Mouse (Mus musculus) kidney, postnatal 14 days (tissue): ENCODE results near the gene Rsc1a1.

ENCODE experiments used
- DNase-seq: peaks from one replicate; pipeline ENCODE4 v3.0.0; 2022; ENCODE audit warnings: mixed read lengths

The Rsc1a1 gene

DNA sequence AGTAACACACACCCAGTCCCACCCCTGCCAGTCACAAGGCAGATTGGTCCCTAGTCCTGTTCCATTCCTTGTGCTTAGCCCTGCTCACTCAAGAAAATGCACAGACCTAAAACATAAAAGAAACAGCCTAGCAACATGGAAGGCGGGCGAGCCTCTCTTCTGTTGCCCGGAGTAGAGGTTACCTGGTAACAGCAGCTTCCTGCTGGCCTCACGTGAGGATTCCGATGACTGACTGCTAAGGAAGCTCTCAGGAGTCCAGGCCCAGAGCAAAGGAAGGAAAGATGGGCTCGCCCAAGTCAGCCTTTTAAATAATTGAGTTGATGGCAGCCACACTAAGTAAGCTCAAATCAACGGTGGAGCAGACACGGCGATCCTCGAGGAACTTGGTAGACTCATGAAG lies 33.5 kb downstream of the Rsc1a1 start:
- DNase-seq: no peak

DNA sequence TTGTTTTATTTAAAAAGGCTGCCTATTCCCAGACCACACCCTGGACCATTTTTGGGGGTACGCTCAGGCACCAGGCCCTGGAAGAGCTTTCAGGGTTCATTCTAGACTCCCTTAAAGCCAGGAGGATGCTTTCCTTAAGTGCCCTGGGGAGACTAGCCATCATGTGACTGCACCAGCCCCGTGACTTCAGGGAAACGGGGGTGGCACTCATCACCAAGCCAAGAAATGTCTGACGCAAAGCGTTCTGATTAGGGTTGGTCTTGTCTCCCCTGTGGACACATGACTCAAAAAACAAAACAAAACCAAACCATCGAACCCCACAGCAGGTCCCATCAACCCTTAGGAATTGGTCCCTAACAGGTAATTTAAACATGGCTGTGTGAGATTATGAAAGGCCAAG lies 34.1 kb downstream of the Rsc1a1 start:
- no peak for DNase-seq

DNA sequence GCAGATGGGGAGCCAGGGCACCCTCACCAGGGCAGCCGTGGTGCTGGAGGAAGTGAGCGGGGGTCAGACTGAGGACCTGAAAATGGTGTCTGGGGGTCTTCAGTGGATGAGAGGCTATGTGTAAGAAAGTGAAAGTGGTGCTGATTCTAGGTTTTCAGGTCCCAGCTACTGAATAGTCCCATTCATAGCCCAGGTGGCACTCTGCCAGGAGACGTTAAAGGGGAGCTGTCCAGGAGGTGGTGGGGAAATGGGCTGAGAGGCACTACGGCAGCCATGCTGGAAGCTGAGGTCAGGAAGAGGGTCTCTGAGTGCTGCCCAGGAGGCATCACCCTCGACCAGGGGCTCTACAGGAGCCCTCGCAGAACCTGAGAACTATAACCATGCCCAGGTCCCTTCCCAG lies 36.2 kb downstream of the Rsc1a1 start:
- no peak for DNase-seq

DNA sequence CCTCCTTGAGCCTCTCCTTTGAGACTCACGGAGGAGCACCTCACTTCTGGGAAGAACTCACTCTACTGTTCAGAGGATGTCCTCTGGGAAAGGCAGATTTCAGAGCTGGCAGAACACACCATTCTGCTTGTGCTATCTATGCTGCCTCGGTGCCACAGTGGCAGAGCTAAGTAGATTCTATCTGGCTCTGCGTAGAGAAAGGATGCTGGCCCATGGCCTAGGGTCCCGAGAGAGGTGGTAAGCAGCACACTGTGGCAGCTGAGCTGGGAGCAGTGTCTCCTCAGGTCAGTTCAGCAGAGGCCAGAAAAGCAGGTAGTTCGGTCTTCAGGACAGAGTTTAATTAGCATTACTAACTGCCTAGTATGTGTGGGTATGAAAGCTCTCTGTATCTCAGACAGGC lies 37.1 kb downstream of the Rsc1a1 start:
- no peak for DNase-seq

DNA sequence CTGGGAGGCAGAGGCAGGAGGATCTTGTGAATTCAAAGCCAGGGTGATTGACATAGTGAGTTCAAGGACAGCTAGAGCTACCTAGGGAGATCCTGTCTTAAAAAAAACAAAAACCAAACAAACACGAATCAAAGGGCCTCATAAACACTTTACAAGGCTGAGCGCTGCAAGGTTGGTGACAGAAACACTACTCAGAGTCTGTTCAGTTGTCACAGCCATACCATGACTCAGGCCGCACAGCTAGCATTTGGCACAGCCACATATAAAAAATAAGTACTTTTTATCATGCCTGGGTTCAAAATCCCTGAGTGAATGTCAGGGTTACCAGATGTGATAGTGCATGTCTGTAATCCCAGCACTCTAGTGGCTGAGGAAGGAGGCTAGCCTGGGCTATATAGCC lies 38.2 kb downstream of the Rsc1a1 start:
- no peak for DNase-seq

DNA sequence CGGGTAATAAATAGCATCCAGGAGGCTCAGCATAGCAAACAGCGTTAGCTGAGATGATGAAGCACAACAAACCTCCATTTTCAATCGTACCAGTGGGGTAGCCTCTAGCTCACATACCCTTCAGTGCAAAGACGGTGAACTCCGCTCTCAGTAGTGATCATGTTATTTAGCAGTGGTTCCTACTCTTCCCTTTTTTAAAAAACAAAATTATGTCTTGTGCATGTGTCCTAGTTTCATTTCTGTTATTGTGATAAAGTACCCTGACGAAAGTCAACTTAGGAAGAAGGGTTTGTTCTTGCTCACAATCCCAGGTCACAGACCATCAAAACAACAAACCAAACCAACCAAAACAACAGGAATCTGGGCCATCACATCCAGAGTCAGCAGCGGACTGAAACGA lies 39.4 kb downstream of the Rsc1a1 start:
- DNase-seq: no peak

DNA sequence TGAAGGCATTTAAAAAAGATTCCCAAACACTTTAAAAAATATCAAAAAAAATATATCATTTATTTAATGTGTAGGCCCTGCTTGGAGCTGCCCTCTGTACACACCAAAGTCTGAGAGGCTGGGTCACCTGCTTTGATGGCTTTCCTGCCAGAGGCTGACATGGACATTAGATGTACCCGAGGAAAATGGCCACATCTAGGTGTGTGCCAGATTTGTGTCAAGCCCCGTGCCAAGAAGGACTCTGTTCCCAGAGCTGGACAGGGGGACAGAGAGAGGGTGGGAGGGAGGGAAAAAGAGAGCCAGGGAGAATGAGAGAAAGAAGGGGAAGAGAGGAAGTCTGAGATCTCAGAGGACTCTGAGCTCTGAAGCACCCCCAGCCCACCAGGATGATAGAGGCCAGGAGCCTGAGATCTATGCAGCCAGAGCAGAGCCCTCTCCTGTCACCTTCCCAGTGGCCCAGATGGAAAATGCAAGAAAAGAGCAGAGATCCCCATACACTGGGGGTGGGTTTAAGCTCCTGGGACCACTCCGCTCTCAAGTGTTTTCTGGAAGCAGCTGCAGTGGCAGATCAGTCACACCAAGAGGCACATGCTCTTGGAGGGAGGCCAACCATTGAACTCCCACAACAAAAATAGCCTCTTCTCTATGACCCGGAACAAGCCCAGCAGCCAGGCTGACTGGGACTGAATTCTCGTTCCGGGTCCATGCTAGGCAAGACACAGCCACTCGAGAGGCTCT lies 42.1 kb downstream of the Rsc1a1 start:
- DNase-seq: peak; percentile 88

DNA sequence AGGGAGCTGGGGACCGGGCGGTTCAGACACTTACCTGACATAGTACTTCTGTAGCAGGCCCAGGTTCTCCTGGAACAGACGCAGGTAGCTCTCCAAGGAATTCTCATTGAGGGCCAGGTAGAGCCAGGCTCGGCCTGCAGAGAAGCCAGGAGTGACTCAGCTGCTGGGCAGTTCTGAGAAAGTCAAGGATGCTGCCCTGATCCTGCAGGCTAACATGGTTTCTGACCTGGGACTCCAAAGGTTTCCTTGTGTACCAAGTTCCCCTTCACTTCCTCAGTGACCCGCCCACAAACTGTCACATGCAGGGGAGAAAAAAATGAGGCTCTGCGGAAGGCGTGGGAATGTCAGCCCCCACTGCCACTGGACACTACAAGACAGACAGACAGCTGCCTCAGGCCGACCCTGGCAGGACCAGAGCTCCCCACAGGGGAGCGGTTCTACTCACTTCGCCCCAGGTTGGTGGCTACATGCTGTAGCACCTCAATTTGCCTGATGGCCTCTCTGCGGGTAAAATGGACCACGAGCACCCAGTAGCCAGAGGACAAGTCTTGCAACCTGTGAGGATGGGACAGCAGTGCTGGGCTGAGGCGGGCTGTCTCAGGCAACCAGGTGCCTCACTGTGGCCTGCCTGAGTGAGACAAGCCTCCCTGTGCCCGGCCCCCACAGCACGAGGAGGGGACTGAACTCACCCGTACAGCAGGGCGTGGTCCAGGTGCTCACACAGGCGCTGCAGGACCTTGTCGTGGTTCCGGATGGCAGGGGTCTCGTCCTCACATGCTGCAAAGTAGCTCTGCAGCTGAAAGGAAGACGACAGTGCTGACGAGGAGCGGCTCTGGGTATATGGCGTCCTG lies 43.2 kb downstream of the Rsc1a1 start:
- DNase-seq: peak; percentile 50

DNA sequence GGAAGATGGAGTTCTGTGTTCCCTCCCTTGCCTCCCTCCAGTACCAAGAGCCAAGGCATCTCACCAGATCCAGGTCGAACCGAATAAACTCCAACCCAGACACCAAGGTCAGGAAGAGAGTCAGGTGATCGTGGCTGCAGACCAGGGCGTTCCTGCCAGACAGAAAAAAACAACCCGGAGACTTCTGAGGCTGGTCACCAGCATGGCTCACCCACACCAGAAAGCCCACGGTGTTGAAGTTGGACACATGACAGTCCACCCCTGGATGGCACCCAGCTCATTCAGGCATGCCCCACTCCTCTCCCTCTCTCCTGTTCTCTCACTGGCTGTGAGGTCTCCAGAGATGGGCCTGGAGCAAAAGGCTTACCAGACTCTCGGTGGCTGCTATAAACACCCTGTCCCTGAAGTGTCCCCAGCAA lies 44.0 kb downstream of the Rsc1a1 start:
- peak; percentile 73 for DNase-seq

DNA sequence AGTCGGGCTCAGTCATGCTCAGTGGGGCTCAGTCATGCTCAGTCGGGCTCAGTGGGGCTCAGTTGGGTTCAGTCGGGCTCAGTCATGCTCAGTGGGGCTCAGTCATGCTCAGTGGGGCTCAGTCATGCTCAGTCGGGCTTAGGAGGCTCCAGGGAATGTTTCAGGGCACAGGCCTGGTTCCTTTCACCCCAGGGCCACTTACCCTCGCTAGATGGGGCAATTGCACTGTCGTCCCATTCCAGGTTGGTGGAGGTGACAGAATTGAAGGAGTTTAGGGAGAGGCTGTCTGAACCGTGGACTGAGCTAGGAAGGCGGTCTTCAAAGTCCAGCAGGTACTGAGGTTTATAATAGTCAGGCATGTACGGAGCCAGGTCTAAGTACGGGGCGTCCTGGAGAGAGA lies 45.9 kb downstream of the Rsc1a1 start:
- no peak for DNase-seq

DNA sequence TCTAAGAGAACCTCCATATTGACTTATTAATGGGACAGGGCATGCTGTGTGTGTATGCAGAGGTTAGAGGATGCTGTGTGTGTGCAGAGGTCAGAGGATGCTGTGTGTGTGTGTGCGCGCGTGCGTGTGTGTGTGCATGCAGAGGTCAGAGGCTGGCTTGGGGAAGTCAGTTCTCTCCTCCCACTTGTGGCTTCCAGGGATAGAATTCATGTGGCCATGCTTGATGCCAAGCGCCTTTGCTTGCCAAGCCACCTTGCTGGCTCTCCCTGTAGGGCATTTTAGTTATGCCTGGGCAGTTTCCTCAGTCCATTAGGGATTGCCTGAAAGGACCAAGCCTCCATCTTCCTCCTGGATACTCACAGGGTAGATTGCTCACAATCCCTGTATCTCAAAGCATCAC lies 48.7 kb downstream of the Rsc1a1 start:
- DNase-seq: peak; percentile 42

DNA sequence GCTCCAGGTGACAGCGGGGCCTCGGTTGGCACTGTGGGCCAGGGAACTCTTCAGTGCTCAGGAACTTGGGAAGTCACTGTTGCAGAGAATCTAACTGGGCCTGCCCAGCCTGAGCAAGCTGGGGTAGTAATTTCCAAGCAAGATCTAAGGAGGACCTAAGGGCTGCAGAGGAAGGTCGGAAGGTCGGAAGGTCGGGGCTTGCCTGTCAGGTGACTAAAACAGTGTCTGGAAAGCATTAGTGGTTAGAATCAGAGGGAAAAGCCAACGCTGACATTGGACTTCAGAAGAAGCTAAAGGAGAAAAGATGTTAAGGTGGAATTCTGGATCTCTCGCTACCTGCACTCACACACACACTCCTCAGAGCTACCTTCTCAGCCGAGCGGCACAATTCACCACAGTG lies 49.4 kb downstream of the Rsc1a1 start:
- DNase-seq: no peak
